Mouse (Mus musculus): ENCODE measurements around the gene Jam2. TPM values are rescaled to one million over a fixed set of nuclear protein-coding genes. Genes with fewer than 3 reads are reported as not detected.
A peak's percentile ranks its signal among the peaks of the same experiment; 100 is the strongest.

The Jam2 gene
- total and polyA plus RNA-seq, 2 experiments from 2014 or later: 20.8 to 29.3 TPM

DNA sequence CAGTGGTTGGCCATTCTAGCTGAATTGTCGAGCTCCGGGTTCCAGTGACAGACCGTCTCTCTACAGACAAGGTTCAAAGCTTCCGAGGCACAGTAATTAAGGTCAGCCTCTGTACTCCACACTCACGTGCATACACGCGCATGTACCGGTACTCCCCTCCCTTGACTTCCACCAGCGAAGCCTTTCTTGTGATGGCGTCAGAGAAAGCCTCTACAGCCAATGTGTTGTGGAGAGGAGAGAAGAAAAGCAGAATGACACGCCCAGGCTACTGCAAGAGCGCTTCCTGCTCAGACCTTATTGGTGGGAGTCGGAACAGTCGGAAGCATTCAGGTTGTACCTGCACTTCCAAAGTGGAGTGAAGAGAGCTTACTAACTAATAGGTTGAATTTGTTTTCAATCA is 19.5 kb downstream of the Jam2 start:
- Histone ChIP-seq H3K4me3 (ENCODE audit: low read depth, low read length) (no peak overlapping the region), H3K27ac (ENCODE audit: low read depth, low read length) (no peak overlapping the region), H3K9me3 (ENCODE audit: low read length) (no peaks in the 10 kb centered on the region), H3K4me2 (ENCODE audit: low read depth, low read length, poor library complexity, severe bottlenecking) (no peak overlapping the region), H3K36me3 (ENCODE audit: insufficient read depth, low read length) (no peaks in the 10 kb centered on the region), H3K27me3 (ENCODE audit: insufficient read depth, low read length) (no peaks in the 10 kb centered on the region), H3K9ac (replicated peaks; ENCODE audit: low read length, poor library complexity, severe bottlenecking) (no peak overlapping the region), H3K4me1 (ENCODE audit: insufficient read depth, low read length) (no peaks in the 10 kb centered on the region)
- no peak for DNase-seq (ENCODE audit: low spot score)
- no peak for ATAC-seq (ENCODE audit: low FRiP score)
- WGBS: 94% methylated on average over 14 of the region's 14 CpGs
- no peak for TF ChIP-seq CTCF (IDR thresholded peaks at IDR 0.05)

DNA sequence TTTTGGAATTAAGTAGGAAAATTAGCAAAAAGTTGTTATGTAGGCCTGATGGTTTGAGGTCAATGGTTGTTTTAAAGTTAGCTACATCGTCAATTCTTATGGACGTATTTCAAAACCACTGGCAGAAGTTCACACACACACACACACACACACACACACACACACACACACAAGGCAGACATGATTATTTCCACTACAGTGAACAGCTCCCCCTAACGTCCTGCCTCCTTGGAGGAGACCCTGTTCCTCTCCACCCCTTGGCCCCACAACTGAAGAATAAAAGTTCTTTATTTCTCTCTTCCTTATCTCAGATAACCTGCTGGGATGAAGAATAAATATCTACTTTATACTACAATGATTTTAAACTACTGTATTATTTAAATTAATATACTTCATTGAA is 21.4 kb downstream of the Jam2 start:
- 0 out of 2 replicates have a peak, but pooled peaks have one; percentile 14 for TF ChIP-seq CTCF (IDR thresholded peaks at IDR 0.05)
- ATAC-seq (ENCODE audit: low FRiP score): no peak
- DNase-seq (ENCODE audit: low spot score): no peak
- WGBS: 77% methylated on average over 3 of the region's 3 CpGs
- no peaks in the 10 kb centered on the region for H3K9me3 ChIP-seq (ENCODE audit: low read length)
- no peaks in the 10 kb centered on the region for H3K36me3 ChIP-seq (ENCODE audit: insufficient read depth, low read length)
- H3K27ac ChIP-seq (ENCODE audit: low read depth, low read length): no peak overlapping the region
- no peaks in the 10 kb centered on the region for H3K27me3 ChIP-seq (ENCODE audit: insufficient read depth, low read length)
- no peak overlapping the region for H3K4me2 ChIP-seq (ENCODE audit: low read depth, low read length, poor library complexity, severe bottlenecking)
- H3K4me3 ChIP-seq (ENCODE audit: low read depth, low read length): no peak overlapping the region
- H3K9ac ChIP-seq (replicated peaks; ENCODE audit: low read length, poor library complexity, severe bottlenecking): no peak overlapping the region
- H3K4me1 ChIP-seq (ENCODE audit: insufficient read depth, low read length): no peaks in the 10 kb centered on the region

DNA sequence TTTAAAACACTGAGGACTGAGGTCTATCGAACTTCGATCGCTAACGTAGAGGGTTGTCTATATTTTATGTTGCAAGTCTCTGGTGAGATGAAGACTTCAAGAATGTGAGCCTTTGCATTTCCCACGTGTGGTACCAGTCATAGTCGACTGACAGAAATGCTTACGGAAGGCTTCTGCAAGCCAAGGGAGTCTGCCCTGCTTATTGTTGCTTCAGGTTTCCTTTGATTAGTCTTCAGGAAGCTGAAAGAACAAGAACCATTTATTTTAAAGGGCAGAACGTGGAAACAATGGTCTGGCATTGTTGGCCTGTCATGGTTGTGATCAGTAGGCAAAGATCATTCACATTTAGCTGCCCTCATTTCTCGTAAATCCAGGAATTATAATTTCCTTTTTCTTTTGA is 22.8 kb downstream of the Jam2 start:
- no peaks in the 10 kb centered on the region for H3K4me1 ChIP-seq (ENCODE audit: insufficient read depth, low read length)
- no peaks in the 10 kb centered on the region for H3K36me3 ChIP-seq (ENCODE audit: insufficient read depth, low read length)
- no peak for ATAC-seq (ENCODE audit: low FRiP score)
- H3K4me2 ChIP-seq (ENCODE audit: low read depth, low read length, poor library complexity, severe bottlenecking): no peak overlapping the region
- TF ChIP-seq CTCF (IDR thresholded peaks at IDR 0.05): no peak
- no peak overlapping the region for H3K4me3 ChIP-seq (ENCODE audit: low read depth, low read length)
- H3K9me3 ChIP-seq (ENCODE audit: low read length): no peaks in the 10 kb centered on the region
- 73% methylated on average over 9 of the region's 9 CpGs for WGBS
- no peaks in the 10 kb centered on the region for H3K27me3 ChIP-seq (ENCODE audit: insufficient read depth, low read length)
- H3K27ac ChIP-seq (ENCODE audit: low read depth, low read length): no peak overlapping the region
- no peak for DNase-seq (ENCODE audit: low spot score)
- no peak overlapping the region for H3K9ac ChIP-seq (replicated peaks; ENCODE audit: low read length, poor library complexity, severe bottlenecking)

DNA sequence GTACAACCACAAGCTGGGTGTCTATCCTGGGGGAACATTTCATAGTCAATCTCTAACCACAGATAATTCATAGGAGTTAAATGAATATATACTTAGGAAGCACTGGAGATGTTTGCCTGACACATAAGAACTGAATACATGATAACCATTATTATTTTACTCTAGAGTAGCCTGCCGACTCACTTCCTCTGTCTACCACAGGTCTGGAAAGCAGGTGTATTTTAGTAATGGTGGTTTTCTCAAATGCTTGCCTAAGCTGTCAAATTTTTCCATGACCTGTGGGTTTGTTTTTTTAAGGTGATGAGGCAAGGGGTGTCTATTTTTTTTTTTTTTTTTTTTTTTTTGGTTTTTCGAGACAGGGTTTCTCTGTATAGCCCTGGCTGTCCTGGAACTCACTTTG is 26.1 kb downstream of the Jam2 start:
- no peak overlapping the region for H3K4me3 ChIP-seq (ENCODE audit: low read depth, low read length)

DNA sequence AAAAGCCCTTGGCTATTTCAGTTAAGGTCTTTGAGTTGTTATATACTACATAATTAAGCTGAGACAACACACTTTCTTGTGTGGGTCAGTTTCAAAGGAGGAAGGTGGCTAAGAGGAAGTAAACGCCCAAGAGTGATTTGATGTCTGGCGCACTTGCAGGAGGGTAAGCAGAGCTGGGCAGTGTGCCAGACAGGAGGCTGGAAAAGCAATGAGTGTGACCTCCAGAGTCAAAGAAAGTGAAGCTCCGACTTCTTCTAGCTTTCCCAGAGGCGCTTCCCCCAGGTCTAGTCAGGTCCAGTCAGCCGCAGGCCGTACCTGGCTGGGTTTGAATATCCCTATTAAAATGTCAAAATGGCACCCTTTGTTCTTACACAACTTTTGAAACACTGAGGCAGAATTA is 28.3 kb downstream of the Jam2 start:
- no peaks in the 10 kb centered on the region for H3K36me3 ChIP-seq (ENCODE audit: insufficient read depth, low read length)
- no peaks in the 10 kb centered on the region for H3K9me3 ChIP-seq (ENCODE audit: low read length)
- H3K27ac ChIP-seq (ENCODE audit: low read depth, low read length): no peak overlapping the region
- H3K4me2 ChIP-seq (ENCODE audit: low read depth, low read length, poor library complexity, severe bottlenecking): no peak overlapping the region
- DNase-seq (ENCODE audit: low spot score): no peak
- WGBS: 75% methylated on average over 6 of the region's 6 CpGs
- no peak overlapping the region for H3K9ac ChIP-seq (replicated peaks; ENCODE audit: low read length, poor library complexity, severe bottlenecking)
- no peak overlapping the region for H3K4me3 ChIP-seq (ENCODE audit: low read depth, low read length)
- TF ChIP-seq CTCF (IDR thresholded peaks at IDR 0.05): no peak
- no peak for ATAC-seq (ENCODE audit: low FRiP score)
- H3K27me3 ChIP-seq (ENCODE audit: insufficient read depth, low read length): no peaks in the 10 kb centered on the region
- H3K4me1 ChIP-seq (ENCODE audit: insufficient read depth, low read length): no peaks in the 10 kb centered on the region

More for the DNA sequence above, 26.1 kb downstream of the Jam2 start:
- Histone ChIP-seq H3K9ac (replicated peaks; ENCODE audit: low read length, poor library complexity, severe bottlenecking) (no peak overlapping the region), H3K9me3 (ENCODE audit: low read length) (no peaks in the 10 kb centered on the region), H3K4me2 (ENCODE audit: low read depth, low read length, poor library complexity, severe bottlenecking) (no peak overlapping the region), H3K4me1 (ENCODE audit: insufficient read depth, low read length) (no peaks in the 10 kb centered on the region), H3K27ac (ENCODE audit: low read depth, low read length) (no peak overlapping the region), H3K27me3 (ENCODE audit: insufficient read depth, low read length) (no peaks in the 10 kb centered on the region), H3K36me3 (ENCODE audit: insufficient read depth, low read length) (no peaks in the 10 kb centered on the region)
- no peak for ATAC-seq (ENCODE audit: low FRiP score)
- 91% methylated on average over 1 of the region's 2 CpGs for WGBS
- no peak for DNase-seq (ENCODE audit: low spot score)
- TF ChIP-seq CTCF (IDR thresholded peaks at IDR 0.05): no peak

DNA sequence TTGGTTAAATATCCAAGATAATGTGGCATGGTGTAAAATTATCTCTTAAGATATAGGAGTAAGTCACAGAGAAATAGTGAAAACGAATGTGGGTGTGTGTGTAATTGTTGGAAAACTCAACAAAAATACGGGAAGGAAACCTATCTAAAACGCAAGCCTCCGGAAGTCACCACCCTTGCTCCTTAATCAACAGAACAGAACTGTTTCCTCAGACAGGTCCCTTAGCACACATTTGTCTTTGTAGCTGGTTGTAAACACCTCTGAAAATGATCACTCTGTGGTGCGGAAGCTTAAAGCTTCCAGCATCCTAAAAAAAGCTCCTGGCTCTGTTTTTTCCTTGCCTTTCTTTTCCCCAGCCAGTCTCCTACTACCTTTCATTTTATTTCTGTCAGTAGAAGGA is 30.9 kb downstream of the Jam2 start:
- Histone ChIP-seq H3K4me2 (ENCODE audit: low read depth, low read length, poor library complexity, severe bottlenecking) (no peak overlapping the region), H3K27ac (ENCODE audit: low read depth, low read length) (no peak overlapping the region), H3K9me3 (ENCODE audit: low read length) (no peaks in the 10 kb centered on the region), H3K9ac (replicated peaks; ENCODE audit: low read length, poor library complexity, severe bottlenecking) (no peak overlapping the region), H3K4me1 (ENCODE audit: insufficient read depth, low read length) (no peaks in the 10 kb centered on the region), H3K36me3 (ENCODE audit: insufficient read depth, low read length) (no peaks in the 10 kb centered on the region), H3K27me3 (ENCODE audit: insufficient read depth, low read length) (no peaks in the 10 kb centered on the region), H3K4me3 (ENCODE audit: low read depth, low read length) (no peak overlapping the region)
- no peak for TF ChIP-seq CTCF (IDR thresholded peaks at IDR 0.05)
- no peak for DNase-seq (ENCODE audit: low spot score)
- no peak for ATAC-seq (ENCODE audit: low FRiP score)
- WGBS: 94% methylated on average over 5 of the region's 5 CpGs

All from midbrain, postnatal 0 days (tissue).